Mouse (Mus musculus): ENCODE measurements around the gene Cnn1. TPM values are rescaled to one million over a fixed set of nuclear protein-coding genes. Genes with fewer than 3 reads are reported as not detected.

Gene Cnn1
- 10 to 100 TPM in 1 of 2 experiments, 1 to 10 TPM in 1; 7.6 to 10.4 TPM for total RNA-seq (2021)

DNA sequence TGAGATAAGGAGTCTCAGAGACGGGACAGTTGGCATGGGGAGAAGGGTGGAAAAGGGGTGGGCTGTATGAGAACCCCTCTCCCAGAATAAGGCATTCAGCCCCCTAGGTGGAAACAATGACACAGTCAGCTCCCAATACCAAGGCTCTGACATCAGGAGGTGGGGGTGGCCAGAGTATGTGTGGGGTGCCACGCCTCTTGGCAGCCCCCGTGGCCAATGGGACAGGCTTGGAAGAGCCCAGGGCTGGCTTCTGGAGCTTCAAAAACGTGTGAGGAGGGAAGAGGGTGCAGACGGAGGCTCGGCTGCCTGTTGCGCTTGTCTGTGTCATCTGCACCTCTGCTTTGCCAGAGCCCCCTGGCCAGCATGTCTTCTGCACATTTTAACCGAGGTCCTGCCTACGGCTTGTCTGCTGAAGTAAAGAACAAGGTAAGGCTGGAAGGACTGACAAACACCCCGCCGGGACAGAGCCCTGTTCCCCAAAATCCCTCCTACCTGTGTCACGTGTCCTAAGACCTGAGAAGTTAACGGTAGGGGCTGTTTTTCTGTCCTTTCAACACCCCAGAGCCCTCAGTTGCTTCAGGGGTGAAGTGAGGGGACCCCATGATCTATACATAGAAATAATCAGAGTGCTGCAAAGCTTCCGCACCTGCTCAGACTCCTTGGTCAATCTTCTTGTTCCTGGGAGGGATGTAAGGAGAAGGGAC, at the start of gene Cnn1:
Cnn1 (plus strand) TSS at position 224 of the 704 bp plus-strand sequence.
- intact Hi-C loops (cut with DNase I) = no loop called here
- DNase-seq (ENCODE audit: low spot score) = peak; percentile 22

DNA sequence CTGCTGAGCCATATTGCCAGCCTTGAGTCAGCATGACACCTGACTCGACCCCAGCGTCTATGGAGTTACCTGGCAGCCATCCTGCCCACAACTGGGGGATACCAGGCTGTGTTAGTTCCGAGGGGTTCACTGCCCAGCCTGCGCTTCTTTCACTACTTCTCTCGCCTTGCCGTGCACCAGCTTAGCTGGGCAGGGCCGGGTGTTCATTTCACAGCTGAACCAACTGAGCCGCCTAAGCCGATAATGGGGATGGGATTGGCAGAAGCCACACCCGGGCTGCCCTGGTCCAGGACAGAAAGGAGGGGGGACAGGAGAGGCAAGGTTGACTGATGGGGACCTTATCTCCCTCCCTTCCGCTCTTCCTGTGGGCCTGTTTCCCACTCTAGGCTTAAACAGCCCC, 49.7 kb upstream of the Cnn1 start:
- intact Hi-C loops (cut with DNase I) = no loop called here
- DNase-seq (ENCODE audit: low spot score) = no peak

DNA sequence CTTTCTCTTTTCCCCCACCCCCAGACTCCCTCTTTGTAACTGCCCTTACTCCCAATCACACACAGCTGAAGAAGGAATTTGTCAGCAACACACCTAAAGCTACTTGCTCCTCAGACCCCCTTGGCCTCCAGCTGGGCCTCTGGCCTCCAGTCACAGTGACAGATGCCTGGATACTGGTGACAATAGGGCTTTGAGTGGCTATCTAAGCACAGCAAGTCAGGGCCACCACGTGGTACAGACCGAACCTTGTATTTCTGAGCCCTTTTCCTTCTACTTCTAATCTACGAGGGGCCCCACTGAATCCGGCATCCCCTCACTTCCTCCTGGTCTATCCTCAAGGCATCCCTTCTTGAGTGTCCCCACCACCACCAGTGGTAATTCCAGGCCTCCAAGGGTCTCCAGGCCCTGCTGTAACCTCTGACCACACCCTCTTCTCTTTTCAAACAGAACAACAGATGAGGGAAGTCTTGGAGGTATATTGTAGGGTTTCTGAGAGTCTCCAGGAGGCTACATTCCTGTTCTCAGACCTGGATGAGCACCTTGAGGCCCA, 49.2 kb upstream of the Cnn1 start:
- intact Hi-C loops (cut with DNase I) = no loop called here
- no peak for DNase-seq (ENCODE audit: low spot score)

DNA sequence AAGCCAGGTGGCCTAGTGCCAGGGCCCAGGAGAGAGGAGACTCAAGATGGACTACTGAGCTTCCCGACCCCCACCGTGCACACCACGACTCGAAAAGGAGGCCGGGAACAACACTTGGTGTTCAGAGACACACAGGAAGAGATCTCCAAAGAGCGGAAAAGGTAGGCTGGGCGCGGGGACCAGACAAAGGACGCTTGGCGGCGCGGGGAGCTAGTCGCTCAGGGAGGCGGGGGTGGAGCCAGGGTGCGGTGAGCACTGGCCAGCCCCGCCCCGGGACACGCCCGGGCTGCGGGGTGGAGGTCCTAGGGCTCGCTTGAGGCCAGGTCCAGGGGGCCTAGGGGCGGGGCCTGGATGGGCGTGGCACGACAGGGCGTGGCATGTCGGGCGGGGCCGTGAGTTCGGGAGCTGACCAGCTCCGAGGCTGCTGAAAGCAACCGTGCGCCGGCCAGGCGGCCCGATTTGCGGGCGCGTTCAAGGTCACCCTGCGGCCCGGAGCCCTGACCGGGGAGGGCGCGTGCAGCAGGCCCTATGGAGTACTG, 48.6 kb upstream of the Cnn1 start:
- DNase-seq (ENCODE audit: low spot score) = no peak
- intact Hi-C loops (cut with DNase I) = no loop called here

DNA sequence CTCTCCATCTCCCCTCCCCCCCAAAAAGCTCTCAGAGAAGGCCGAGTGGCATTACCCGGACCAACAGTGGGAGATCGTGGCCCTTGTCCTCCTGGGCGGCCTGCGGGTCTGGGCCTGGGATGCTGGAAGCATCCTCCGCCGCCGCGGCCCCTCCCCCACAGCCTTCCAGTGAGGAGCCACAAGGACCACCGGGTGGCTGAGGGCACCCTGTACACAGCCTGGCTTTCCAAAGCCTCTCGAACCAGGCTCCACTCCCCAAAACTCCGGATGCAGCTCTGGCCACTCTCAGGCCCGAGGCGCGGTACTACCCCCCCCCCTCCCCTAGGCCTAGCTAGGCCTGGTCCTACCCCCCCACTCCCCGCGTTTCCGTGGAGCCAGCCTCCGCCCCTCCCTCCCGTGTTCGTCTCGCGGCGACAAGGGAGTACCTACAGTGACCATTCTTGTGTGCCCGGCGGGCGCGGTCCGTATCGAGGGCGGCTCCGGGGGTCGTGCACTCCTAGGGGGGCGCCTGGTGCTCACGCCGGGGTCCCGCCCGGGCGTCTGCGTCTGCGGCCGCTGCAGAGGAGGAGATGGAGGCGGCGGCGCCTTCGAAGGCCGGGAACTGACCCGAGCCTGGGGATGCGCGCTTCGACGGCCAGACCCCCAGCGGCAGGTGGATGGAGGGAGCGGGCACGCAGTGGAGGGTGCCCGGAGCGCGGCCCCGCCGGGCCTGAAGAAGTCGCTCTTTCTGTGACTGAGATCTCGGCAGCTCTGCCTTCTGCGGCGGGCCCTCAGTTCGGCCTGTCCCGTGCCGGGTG, 47.7 kb upstream of the Cnn1 start:
- intact Hi-C loops (cut with DNase I) = no loop called here

DNA sequence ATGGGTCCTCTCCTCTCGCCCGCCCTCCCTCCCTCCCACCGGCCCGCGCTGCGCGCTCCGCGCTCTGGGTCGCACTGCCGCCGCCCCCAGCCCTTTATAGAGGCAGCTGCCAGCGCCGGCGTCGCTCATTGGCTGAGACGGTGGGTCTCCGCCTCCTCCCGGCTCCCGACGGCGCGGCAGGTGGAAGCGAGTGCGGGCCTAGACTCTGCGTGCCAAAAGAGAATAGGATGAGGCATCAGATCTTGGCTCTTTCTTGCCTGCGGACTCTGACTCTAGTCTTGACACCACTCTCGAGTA, 47.1 kb upstream of the Cnn1 start, which contains the start of gene Elavl3:
Elavl3 (minus strand) TSS at position 66 of the 297 bp plus-strand sequence.
- no peak for DNase-seq (ENCODE audit: low spot score)
- intact Hi-C loops (cut with DNase I) = no loop called here

More for the DNA sequence above, 47.7 kb upstream of the Cnn1 start:
- DNase-seq (ENCODE audit: low spot score) = no peak

DNA sequence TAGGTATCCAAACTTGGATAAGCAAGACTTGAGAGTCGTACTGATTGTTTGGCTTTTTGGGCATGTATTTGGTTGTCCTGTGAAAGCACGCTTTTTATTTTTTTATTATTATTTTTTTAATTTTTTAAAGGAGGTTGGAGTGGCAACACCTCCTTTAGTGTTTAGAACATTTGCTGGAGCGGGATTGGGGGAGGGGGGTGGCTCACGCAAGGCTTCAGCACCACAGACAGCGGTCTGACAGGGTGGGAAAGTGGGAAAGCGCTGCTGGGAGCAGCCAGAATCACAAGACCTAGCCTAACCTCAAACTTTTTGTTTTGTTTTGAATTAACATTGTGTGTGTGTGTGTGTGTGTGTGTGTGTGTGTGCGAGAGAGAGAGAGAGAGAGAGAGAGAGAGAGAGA, 45.4 kb upstream of the Cnn1 start:
- intact Hi-C loops (cut with DNase I) = no loop called here
- DNase-seq (ENCODE audit: low spot score) = no peak

DNA sequence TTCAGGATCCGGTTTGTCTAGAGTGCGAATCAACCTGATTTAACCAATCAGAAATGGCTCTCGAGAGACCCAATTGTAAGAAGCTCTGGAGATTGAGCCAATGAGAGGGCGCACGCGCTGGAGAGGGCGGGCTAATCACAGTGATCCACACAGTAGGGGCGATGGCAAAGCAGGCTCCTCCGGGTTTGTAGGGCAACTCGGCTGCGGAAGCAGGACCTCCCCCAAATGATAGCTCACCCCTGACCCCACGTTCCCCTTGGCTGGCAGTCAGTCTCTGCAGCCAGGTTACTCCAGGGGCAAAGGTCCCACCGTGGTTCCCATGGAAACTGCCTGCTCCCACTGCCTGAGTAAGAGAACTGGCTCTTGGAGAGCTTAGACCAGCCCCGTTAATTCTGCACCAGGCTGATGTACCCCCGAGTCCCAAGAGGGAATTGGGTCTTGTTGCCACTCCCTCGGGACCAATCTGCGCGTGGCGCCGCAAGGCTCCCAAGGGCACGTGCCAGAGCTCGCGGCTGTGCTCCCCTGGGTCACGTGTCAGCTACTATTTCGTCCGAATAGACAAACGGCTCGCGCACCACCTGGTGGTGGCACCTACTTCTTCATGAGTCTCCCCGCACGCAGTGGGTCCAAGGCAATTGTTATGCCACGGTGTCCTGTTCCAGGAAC, 44.5 kb upstream of the Cnn1 start:
- intact Hi-C loops (cut with DNase I) = no loop called here
- DNase-seq (ENCODE audit: low spot score) = no peak

DNA sequence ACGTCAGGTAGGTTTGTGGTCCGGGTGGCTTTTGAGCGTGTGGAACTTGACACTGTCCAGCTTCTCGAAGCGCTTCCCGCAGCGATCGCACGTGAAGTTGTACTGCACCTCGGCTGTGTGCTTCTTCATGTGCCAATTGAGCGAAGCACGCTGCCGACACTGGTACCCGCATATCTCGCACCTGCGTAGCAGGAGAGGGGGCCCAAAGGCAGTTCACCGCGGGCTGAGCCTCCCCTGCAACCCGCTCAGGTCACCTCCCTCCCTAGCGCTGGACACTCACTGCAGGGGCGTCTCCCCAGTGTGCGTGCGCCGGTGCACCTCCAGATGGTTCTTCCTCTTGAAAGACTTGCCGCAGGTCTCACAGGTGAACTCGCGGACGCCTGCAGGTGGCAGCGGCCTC, 43.3 kb upstream of the Cnn1 start:
- intact Hi-C loops (cut with DNase I) = no loop called here
- DNase-seq (ENCODE audit: low spot score) = no peak

DNA sequence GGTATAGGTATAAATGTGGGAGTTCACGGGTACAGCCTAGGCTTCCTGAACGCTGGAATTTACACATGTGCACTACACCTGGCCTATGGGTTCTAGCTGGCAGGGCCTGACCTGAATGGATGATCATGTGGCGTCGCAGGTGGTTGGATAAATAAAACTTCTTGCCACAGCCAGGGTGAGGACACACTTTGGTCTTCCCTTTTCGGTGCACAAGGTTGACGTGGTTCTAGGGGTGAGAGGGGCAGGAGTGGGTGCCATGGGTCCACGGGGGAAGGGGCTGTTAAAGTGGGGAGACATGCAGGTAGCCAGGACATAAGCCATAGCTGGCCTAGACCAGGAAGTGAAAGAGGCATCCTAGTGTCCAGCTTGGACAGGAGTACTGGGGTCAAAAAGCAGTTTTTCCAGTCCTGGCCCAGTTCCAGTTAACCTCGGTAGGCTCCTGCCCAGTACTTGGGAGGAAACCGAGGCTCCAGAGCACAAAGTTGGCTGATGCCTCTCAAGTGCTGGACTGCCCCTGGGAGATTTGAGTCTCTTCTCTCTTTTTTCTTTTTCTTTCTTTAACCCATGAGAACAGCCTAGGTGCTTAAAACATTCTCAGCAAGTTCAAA, 42.6 kb upstream of the Cnn1 start:
- intact Hi-C loops (cut with DNase I) = no loop called here
- no peak for DNase-seq (ENCODE audit: low spot score)

DNA sequence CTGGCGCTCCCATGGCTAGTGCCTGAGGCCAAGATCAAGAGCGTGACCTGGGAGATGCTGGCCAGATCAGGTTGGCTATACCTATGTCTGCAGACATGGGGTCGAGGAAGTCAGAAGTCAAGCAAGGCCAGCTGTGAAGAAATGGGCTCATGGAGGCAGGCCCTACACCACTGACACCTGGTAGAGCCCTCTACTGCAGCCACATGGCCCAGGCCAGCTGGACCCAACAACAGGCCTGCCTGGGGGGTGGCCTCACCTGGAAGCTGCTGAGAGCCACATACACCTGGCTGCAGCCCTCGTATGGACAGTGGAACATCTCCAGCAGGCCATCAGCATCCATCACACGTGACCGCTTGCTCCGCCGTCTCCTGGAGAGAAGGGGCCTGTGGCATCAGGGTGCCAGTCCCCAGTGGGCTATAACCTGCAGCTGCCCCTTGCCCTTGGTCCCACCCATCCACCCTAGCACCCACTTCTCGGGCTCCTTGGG, 41.9 kb upstream of the Cnn1 start:
- intact Hi-C loops (cut with DNase I) = no loop called here
- no peak for DNase-seq (ENCODE audit: low spot score)

DNA sequence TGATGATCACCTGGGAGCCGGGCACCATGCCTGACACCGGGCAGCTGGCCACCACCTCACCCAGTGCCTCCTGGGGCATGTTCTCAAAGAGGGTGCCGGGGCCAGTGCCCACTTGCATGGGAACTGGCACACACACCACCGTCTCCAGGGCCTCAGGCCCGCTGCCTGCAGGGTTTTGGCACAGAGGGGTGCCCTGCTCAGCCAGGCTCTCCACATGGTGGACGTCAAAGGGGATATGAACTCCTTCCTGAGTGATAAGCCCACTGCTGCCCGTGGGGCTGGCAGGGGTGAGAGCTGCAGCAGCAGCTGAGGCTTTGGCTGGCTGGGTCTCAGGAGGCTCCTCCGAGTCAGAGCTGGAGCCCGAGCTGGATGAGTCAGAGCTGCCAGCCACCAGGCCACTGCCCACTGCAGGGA, 41.0 kb upstream of the Cnn1 start:
- intact Hi-C loops (cut with DNase I) = no loop called here
- peak; percentile 38 for DNase-seq (ENCODE audit: low spot score)

DNA sequence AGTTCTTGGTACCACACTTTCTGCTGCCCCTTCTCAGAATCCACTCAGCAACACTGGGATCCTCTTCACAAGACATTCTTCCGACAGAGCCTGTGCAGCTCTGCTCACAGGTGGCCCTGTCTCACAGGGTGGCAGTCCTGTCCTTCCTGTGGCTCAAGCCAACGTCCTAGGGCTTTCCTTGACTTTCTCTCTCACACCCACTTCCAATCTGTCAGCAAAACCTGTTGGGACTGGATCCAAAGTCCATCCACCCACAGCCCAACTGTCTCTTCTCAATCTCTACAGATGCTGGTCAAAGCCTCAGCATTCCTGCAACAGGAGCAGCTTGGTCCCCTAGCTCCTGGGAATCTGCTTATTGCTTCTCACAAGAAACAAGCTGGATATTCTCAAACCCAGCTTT, 37.7 kb upstream of the Cnn1 start:
- intact Hi-C loops (cut with DNase I) = no loop called here
- no peak for DNase-seq (ENCODE audit: low spot score)

DNA sequence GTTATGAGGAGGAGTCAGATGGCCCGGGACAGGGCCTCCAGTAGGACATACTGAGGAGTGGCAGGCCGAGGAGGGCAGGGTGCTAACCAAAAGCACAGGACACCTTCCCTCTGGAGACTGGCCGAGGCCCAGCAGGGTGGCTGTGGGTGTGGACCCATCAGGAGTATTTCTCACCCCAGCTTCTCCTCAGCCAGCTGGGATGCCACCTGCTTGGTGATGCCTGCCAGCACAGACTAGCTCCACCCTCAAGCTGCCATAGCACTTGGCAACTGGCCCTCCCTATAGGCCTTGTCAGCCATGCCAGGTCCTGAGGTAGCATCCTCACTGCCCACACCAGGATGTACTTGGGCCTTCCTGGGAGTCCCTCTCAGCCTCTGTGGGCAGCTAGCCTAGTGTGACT, 34.7 kb upstream of the Cnn1 start:
- no peak for DNase-seq (ENCODE audit: low spot score)
- intact Hi-C loops (cut with DNase I) = no loop called here

DNA sequence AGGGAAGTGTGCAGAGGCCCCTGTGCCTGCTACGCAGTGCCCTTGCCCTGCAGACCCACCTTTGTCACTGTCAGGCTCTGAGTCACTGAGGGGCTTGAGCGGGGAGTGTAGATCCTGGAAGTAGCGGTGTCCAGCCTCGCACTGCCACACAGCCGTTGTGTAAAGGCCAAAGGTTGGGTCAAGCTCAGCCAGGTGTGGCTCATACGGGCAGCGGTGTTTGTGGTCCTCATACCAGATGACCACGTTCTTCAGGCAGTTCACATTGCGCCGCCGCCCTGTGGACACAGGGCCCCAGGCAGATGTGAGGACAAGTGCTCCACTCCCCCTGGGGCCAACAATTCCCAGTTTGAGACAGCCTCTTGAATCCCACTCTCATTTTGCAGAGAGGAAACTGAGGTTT, 33.4 kb upstream of the Cnn1 start:
- intact Hi-C loops (cut with DNase I) = no loop called here
- DNase-seq (ENCODE audit: low spot score) = no peak

DNA sequence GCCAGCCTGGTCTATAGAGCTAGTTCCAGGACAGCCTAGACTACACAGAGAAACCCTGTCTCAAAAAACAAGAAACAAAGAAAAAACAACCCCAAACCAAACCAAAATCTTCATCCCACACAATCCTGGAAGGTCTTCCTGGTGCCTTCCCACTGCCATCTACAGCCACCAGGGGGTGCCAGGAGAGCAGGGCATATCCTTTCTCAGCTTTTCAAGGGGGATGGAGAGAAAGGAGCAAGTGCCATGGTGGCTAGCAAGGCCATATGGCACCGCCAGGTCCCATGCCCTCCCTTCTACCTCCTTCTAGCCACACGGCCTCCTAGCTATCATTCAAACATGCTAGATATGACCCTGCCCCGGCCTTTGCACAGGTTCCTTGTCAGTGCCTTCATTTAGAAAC, 32.6 kb upstream of the Cnn1 start:
- intact Hi-C loops (cut with DNase I) = no loop called here
- no peak for DNase-seq (ENCODE audit: low spot score)

DNA sequence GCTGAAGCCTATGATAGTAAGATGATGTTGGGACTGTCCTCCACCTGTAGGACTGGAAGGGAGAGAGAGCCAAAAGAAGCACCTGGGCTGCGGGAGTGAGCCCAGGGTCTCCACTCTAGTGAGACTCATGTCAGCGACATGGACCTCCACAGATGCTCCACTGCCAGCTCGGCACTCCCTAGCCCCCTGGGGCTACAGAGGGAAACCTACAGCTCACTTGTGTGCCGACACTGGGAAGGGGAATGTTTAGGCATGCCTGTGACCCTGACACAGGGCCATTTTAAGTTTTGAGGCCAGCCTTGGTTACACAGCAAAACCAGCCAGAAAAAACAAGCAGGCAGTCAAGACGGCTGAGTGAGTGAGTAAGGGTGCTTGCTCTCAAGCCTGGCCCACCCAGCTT, 31.8 kb upstream of the Cnn1 start:
- intact Hi-C loops (cut with DNase I) = no loop called here
- no peak for DNase-seq (ENCODE audit: low spot score)

DNA sequence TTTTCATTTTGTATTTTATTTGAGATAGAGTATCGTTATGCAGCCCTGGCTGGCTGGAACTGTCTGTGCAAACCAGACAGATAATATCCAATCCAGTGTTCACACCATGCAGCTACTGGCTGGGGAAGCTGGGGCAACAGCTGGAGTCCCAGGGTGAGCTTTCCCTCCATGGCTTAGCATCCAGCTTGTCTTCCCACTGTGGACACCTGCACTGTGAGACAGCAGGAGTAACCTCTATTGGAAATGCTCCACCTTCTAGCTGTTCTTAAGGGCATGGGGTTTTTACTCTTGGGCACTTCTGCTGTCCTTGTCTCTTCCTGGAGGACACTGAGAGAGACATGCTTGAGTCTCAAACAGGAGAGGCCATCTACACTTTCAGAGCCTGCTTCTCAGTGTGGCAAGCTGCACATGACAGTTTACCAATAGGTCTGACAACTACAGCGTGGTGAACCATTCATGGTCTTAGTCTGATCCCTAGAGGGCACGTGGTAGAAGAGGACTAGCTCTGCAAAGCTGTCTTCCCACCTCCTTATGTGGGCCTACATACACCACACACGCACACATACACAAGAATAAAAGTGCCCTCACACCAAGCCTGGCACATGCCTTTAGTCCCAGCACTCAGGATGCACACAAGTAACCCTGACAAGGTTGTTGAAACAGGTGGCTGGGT, 29.0 kb upstream of the Cnn1 start:
- DNase-seq (ENCODE audit: low spot score) = no peak
- intact Hi-C loops (cut with DNase I) = loop anchor here (2.0 to 10.0 kb wide), 3 partner anchors 73 to 337 kb away; partner anchors contain the start of gene Zfp809

DNA sequence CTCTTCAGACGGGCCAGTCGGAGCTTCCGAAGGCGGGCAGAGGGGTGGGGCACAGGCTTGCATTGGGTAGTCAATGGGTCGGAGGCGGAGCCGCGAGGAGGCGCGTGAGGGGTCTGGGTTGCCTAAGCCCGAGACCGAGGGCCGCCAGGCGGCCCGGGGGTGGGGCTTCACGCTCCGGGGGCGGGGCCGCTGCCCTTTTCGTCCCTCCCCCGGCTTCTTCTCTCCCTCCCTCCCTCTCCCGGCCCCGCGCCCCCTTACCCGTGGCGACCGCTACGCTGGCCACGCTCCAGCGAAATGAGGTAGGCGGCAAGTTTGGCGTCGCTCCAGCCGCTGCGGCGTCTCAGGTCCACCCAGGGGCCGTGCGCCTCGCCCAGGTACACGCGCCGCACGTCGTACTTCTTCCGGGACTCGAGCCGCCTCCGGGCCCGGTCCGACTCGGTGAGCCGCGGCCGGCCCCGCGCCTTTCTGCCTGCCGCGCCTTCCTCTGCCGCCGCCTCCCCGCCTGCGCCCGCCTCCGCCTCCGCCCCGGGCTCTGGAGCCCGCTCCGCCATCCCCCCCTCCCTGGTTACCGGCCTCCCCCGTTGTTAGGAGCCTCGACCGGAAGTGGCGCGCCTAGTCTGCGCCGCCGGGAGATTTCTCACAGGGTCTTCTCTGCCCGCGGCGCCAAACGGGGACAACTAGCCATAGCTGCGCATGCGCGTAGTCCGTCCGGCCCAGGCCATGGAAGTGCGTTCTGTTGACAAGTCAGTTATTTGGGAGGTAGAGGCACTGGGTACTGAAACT, 28.0 kb upstream of the Cnn1 start, which contains the start of the genes Gm49318 and Zfp653:
Gm49318 (minus strand) TSS at position 469 of the 783 bp plus-strand sequence.
Zfp653 (minus strand) TSS at position 586 of the 783 bp plus-strand sequence.
- DNase-seq (ENCODE audit: low spot score) = peak; percentile 93
- intact Hi-C loops (cut with DNase I) = loop anchor here (10.0 kb wide), 1 partner anchor 154 kb away; the partner anchor contains the start of gene Zfp809
